Mouse (Mus musculus) fibroblast of lung, adult 2 months (primary cell): ENCODE measurements around the gene Nup153.

ENCODE experiments used
- DNase-seq: peaks from one replicate; pipeline ENCODE4 v3.0.0-alpha.2; 2011; ENCODE audit warnings: low read depth

Gene Nup153

DNA sequence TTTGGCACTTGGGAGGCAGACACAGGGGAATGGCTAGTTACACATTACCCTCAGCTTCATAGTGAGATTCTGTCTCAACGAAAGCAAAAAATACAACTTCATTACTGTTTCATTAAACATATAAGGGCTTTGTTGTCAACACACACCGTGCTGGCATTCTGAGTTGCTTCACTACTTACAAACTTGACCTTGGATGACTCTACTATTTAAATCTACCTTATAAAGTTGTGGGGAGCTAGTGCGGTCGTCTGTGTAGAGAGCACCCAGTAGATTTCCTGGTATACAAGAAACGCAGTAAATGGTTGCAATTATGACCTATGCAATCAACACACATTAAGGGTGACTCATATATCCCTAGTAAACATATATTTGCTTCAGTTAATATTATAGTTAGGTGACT, 671 bp upstream of the Nup153 start:
- DNase-seq = no peak

DNA sequence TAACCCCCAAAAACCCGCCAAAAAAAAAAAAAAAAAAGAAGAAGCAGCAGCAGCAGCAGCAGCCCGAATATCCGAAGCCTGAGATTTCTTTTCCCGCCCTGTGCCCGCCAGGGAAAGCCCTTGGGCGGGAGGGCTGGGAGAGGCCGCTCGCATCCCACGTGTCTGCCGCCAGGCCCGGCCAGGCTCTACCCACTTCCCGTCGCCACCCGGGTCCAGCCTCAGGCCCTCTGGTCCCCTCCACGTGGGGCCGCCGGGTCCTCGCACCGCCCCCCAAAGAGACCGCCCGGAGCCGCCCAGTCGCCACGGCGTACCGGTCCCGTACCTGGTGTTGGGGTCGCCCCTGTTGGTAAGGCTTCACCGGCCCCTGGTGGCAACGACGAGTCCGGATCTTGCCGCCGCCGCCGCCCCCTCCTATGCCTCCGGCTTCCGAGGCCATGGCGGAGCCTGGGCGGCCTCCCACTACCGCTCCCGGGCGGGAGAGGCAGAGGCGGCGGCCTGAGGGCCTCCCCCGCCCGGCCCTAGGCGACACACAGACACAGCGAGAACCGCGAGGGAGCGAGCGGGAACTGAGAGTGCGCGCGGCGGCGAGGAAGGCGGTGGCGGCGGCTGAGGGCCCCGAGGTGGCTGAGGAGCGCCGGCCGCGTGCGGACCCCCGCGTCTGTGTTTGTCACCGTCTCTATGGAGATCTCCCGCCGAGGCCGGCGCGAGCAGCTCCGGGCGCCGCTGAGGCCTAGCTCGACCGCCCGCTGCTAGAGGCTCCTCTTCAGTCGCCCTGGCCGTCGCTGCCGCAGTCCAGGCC, 503 bp downstream of the Nup153 start:
- DNase-seq = no peak

DNA sequence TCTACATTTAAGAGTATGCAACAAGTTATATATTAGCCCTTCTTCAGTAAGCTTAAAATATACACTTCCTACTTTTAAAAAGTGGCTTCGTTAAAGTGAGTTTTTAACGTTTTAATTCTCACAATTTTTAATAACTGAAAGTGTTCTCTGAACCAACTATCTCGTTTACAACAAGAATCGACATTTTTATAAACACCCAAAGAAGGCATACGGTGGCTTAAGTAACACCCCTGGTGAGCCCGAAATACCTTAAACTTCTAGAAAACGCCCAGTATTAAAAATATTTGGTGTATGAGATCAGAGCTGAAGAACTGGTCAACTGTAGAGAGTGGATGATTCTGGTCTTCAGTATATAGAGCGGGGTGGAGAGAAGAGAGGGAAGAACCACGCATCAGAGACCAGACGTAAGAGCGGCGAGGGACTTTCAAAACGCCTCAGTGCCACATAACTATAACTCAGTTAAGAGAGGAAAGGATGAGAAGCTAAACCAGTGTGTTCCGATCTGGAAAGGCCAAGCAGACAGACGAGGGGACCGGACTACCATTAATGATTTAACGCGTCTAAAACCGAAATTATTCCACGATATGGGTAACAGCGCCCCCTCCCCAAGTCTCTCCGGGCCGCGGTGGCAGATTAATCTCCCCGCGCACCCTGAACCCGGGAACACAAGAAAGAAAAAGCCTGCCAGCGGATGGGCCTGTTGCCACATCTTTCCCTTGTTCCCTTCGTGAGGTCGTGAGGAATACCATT, 1.3 kb downstream of the Nup153 start:
- DNase-seq = no peak

DNA sequence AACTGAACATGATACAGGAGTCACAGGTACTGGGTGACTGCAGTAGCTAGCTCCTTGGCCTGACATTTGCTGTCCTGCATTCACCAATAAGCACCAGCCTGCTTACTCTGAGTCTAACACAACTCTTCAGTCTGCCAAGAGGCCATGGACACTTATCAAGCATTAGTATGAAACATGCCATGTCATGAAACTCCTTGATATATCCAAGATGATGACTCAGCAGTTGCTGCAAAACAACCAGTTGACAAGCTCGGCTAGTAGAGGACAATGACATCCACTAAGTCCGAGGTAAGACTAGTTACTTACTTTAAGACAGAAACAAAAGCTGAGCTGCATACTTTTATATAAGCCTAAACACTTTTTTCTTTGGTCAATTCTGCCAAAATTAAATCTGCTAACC, 2.5 kb downstream of the Nup153 start:
- no peak for DNase-seq

DNA sequence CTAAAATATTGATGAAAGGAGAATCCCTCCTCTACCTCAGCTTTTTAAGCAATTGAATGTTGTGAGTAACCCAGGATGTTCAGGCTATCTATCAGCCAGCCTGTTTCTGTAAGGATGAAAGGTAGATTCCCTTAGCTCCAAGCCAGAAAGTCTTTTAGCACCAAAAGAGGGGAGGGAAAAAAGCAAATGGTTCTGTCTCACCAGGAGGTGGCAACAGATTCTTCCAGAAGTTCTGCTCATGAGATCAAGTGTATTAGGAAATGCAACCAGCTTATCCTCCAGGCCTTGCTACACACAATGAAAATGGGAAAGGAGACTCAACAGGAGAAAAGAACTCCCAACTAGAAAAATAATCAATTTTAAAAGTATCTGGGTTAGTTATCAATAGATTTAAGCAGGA, 3.4 kb downstream of the Nup153 start:
- no peak for DNase-seq

DNA sequence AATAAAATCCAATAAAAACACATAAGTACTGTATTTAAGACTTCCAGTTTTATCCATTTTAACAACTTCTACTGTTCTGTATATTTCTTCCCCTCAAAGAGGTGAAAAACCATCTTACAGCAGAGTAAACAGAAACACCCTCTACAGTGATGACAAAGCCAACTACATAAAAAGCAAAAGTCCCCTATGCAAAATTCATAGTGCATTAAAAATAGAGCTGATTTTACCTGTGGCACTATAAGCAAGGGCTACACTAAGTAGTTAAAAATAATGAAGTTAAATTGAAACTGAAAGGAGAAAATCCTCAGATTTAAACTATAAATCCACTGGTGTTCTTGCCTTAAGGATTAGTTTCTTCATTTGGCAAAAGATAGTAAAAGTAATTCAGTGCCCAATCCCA, 6.7 kb downstream of the Nup153 start:
- no peak for DNase-seq

DNA sequence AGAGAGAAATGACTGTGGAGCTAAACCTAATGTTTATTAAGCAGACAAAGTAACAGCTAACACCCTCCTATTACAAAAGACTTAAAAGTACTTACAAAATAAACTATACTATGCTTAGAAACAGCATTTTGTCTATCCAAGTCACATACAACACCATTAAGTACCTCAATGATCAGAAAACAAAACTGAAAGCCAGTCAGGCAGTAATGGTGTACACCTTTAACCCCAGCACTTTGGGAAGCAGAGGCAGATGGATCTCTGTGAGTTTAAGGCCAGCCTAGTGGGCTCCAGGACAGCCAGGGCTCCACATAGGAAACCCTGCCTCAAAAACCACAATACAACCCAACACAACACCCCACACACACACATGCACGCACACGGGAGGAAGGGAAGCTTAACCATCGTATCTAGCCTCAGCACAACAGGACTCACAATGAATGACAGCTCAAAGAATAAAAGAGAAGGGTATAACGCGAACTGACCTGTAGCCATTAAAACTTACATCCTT, 8.8 kb downstream of the Nup153 start:
- no peak for DNase-seq

DNA sequence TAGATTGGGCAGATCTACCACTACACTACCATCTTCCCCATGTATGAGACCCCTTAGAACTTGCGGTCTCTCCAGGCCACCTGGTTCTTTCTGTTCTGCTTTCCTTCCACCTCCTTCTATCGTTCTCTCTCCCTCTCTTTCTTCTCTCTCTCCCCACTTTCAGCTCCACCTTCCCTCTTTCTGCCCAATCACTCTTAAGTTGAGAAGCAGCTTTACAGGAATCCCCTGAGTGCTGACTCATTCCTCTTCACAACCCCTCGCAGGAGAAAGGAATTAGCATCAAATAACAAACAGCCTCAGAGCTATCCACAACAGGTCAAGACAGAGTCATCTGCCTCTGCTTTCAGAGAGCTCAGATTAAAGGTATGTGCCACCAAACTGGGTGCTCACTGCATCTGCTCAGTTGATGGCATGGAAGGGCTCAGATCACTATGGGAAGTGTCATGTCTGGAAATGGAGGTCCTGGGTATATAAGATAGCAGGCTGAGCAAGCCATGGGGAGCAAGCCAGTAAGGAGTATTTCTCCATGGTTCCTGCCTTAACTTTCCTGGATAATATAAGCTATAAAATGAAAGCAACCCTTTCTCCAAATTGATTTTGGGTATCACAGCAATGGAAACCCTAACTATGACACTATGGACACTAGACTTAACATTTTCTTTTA, 11.6 kb downstream of the Nup153 start:
- DNase-seq = no peak

DNA sequence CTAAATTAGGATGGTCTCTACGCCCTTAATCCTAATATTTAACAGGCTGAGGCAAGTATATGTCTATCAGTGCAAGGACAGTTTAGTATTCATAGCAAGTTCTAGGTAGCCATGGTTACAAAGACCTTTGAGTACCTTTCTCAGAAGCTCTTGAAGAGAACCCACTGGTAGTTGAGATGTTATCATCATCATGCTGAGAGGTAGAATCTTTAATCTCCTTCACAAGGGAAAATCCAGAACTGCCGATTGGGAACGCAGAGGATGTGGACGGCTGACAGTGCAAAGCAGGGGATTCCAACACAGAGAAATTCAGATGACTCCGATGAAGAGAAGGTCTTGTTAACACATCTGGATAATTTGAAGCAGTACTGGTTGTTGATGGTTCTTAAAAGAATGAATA, 14.3 kb downstream of the Nup153 start:
- DNase-seq = no peak

DNA sequence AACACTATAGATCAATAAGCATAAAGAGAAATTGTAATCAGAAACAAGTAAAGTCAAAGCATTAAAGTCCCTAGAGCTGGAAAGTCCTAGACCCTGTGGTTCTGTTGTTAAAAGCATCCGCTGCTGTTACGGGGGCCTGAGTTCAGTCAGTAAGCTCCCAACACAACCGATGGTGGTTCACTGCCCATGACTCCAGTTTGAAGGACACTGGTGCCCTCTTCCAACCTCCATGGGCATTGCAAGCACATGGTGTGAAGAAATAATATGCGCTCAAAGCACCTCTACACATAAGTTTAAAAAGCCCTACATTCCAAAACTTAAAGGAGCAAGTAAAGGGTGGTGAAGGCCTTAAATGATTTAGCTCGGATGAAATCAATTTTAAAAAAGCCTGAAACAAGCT, 24.6 kb downstream of the Nup153 start:
- DNase-seq = no peak

DNA sequence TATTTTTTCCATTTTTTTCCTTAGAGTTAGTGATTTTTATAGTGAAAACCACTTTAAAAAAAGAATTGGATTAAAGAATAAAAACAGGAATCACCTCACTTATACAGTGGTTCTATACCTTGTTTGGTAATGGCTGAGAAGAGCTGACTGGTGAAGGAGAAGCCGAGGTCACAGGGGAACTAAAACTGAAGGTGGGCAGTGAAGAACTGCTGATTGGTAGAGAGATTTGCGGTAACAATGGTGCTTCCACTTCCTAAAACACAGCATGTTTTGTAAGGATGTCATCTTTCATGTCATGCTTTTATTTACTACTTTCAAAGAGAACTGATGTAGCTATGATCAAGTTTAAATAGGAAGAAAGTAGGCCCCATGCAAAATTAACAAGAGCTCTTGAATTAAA, 26.3 kb downstream of the Nup153 start:
- DNase-seq = no peak

DNA sequence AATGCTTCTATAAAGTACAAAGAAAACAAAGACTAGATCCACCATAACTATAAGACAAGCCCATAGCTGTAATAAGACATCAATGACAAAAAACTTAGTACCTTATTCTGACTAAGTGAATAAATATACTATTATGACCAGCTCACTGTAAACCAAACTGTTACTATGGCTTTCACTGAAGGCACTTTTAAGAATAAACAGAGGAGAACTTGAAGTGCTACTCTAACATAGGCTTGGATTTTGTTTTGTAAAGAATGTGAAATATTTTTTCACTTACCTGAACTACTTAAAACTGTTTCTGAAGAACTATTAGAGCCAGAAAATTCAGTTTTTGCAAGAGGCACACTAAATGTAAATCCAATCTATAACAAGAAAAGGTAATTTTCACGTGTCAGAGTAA, 28.4 kb downstream of the Nup153 start:
- no peak for DNase-seq

DNA sequence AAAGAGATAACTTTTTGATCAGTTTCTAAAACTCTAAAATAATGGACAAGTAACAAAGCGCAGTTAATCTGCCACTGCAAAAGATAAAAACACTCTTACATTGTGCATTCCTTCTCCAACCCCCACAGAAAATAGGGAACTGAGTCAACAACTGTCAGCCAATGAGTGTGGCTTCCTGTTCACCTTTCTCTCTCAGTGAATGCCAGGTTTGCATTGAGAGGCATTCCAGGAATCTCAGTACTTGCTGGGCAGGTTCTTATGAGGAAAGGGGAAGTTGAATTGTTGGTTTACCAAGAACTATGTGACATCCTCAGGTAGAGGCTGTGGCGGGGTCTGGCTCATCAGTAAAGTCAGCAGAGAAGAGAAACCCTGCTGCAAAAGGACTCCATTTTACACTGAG, 31.0 kb downstream of the Nup153 start:
- DNase-seq = no peak

DNA sequence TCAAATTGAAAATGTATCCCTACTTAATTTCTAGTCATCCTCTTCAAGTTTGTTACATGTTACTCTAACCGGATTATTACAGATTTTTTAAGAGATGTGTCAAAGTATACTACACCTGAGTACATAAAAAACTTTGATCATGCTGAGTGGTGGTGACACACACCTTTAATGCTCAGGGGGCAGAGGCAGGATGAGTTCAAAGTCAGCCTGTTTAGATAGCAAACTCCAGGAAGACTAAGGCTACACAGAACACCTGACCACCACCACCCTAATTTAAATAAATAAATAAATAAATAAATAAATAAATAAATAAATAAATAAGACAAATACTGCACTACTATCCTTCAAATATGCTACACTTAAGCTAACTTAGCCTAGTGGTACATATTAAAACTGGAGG, 31.8 kb downstream of the Nup153 start:
- DNase-seq = no peak

DNA sequence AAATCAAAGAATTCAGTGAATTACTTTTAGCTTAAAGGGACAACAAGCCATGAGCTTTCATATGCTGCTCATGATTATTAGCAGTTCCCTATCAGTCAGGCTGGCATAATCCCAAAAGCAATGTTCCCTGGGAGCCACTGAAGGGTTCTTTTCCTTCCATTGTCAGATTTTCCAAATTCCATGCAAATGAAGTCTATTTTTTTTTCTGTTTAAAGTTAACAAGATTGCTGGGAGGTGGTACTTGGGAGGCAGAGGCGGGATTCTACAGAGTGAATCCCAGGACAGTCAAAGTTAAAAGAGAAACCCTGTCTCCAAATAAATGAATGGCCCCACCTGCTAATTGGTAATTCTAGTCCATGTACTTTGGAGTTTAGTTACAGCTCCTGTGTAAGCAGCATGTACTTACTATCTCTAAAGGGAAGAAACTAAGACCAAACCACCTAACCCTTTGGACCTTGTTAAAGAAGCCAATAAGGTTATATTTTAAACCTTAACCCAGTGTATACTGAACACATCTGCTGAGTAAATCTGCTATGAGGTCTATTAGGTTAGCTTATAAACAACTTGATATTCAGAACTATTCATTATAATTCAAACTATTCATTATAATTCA, 32.3 kb downstream of the Nup153 start:
- no peak for DNase-seq

DNA sequence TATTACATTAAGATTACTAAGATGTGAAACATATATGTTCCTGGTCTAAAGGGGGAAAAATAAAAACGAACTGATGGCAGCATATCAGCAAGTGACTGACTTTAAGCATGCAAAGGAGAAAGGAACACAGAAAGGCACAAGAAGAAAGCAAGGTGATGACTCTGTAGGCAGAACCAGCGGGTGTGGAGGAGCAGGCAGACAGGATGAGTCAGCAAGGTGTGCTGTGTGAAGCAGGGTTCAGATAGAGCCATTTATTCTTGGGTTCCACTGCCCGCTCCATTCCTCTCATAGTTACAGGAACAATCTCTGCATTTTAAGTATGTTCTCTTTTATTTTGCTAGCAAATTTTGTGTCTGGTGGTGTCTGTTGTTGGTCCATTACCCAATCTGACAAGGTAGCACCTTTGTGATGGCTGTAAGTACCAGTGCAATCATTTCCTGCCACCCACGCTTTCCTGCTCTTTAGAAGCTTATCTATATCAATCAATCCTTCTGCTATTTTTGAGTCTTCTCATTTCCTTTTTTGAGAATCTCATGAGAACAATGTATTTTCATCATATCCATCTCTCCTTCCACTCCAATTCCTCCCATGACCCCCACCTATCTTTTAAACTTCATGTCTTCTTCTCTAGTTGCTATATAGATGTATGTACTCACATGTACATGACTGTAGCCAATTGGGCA, 37.0 kb downstream of the Nup153 start:
- DNase-seq = no peak

DNA sequence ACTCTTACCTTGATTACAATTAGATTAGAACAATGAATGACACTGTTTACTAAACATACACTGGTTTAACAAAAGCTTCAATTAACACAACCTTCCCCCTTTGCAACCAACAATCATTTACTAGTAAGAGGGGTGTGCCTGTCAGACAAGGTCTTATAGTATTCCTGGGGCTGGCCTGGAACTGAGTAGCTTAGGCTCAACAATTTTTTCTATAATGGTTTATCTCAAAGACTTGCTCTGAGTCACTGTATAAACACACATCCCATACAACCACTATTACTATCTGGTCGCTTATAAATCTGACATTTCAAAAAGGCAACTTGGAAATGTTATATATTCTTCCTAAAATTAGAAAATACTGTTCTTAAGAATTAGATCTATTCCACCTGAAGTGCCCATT, 44.4 kb downstream of the Nup153 start:
- no peak for DNase-seq

DNA sequence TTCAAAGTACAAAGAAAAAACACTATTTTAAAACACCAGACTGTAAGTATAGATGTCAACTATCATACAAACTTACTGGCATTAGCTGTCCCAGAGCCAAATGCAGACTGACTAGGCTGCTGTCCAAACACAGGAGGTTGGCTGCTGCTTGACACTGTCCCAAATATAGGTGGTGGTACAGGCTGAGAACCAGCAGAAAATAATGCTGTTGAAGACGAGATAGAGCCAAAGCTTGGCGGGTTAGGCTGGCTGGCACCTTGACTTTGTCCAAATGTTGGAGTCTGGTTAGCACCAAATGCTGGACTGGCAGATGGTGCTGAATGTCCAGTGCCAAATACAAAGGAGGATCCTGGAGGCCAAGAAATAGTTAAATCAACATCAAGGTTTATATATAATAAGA, 44.8 kb downstream of the Nup153 start:
- no peak for DNase-seq

DNA sequence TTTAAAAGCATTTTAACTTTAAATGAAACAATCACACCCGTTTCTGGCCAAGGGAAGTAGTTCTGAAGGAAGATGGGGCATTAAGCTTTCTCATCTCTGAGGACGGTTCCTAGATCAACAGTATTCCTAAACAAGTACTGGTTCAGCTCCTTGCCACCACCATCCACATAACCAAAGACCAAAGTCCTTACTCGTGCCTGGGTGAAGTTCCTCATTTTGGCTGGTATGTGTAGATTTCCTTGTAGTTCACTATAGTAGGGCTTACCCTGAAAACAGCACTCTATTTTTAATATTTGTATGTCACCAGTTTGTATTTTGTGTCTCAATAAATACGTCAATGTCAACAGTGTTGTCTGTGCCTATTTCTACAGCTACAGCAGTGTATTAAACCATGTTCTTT, 50.0 kb downstream of the Nup153 start:
- DNase-seq = no peak

DNA sequence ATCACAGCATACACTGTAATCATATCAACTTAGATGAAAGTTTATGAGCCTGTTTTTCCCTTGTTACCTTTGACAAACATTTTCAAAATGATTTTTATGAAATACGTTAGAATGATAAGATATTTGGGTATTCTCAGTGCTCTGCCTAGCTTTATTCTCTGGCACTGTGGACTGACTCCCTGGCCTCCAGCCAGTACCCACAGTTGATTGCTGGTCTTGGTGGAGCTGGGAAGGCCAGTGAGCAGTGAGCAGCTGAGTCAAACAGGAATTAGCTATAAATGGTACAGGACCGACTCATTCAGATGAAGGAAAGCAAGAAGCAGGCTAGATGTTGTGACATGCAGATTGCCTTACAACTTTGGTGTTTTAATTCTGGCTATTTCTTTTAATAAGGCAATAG, 53.1 kb downstream of the Nup153 start:
- DNase-seq = peak; percentile 18

DNA sequence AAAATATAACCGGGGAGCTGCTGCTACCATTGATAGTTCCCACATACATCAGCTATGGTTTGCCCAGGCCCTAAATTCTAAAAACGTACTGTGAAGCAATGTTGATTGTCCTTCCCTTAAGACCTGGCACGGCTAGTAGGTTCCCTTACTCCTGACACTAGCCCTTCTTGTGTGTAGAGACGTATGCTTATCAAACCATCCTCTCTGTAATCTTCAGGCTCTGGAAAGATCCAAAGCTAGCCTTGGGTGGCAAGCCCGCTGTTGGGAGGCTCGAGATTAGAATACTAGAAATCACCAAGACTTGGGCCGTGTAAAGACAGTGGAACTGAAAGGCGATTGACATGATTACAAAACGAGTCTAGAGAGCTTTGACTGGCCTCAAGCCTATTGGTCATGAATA, 57.2 kb downstream of the Nup153 start:
- DNase-seq = no peak
